Mouse (Mus musculus) heart, adult 2 months (tissue): ENCODE data around the gene Rpa1.

Experiments
- CTCF ChIP-seq: fragments of 200-600 bp; IDR thresholded peaks from 2 replicates; pipeline ENCODE4 v1.8.1; 2022; ENCODE audit warnings: antibody characterized with exemption, mild to moderate bottlenecking, moderate library complexity
- POLR2A ChIP-seq: fragments of 200-500 bp; IDR thresholded peaks from 2 replicates; pipeline ENCODE4 v1.6.1; 2011; ENCODE audit warnings: mild to moderate bottlenecking, low read depth, low read length, control low read depth; ENCODE audit not compliant: insufficient read depth

- TF ChIP-seq POLR2A (no peak), CTCF (no peak)
These were observed 85.3 kb downstream of the Rpa1 start for GRCm38 (mm10) chr11:75262791-75263190.
